Mouse (Mus musculus): ENCODE results near the gene Fhl3. TPM values are rescaled to one million over a fixed set of nuclear protein-coding genes. Genes with fewer than 3 reads are reported as not detected.
"Not testable (repeated sequence)": the region's sequence is repeated elsewhere in the genome, so short reads cannot be mapped to it uniquely, and the experiment has no call there.

Fhl3 gene
- total RNA-seq, 2 experiments from 2014 or later = 1.3 TPM

DNA sequence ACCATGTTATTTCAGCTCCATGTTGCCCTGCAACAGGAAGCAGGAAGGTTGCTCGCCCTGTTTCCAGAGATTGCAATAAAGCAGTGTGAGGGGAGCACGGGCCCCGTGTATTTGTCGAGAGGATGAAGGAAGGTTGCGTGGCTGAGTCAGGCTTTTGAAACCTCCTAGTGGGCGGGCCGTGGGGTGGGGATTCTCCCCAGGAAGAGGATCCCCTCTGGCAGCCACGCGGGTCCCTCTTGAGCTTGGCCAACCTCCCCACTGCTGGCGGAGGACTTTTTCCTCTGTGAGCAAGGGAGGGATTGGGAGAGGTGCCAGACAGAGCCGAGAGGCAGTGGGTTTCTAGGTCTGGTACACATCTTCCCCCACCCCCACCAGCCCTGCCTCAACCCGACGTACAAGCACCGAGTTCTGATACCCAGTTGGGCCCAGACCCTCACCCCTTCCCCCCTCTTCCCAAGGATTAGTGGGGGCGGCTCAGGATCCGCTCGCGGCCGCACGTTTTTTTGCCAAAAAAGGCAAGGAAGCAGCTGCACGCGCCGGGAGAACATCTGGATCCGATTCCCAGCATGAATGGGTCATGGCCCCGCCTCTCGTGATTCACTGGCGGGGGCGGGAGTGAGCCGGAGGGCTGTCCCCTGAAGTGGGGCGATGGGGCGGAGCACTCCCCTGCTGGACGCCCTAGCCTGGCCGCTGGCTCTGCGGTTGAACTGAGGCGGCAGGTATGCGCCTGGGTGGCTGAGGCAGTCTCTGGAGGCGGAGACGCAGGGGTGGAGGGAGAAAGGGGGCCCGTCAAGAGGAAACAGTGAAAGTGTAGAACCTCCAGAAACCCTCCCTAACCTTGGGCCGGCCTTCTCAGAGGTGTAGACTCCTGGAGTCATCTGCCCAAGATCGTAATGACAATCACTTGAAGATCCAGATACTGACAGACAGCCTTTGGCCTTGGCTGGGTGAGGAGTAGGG, 8.3 kb downstream of the Fhl3 start:
- DNase-seq (ENCODE audit: low spot score in 2 of 2) = peak; percentile 65 to 69

DNA sequence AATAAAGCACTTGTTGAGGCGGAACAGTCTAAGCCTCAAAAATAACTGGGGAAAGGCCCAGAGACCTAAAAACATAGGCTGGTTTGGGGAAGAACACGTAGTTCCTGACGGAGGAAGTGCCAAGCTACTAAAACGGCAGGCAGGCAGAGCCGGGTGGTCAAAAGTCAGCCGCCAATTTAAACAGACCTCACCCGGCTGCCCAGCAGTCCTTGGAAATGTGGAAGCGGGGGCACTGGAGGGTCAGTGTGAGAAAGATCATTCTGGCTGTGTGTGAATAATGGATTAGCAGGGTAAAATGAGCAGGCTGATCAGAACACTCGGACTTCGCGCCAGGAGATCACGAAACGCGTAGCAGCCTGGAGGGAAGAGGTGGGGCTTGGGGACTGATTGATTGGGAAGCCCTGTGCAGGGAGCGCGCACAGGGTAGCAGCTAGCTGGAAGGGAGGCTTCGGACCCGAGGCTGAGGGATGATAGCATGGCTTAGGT, 9.5 kb downstream of the Fhl3 start:
- no peak for DNase-seq (ENCODE audit: low spot score in 2 of 2)

DNA sequence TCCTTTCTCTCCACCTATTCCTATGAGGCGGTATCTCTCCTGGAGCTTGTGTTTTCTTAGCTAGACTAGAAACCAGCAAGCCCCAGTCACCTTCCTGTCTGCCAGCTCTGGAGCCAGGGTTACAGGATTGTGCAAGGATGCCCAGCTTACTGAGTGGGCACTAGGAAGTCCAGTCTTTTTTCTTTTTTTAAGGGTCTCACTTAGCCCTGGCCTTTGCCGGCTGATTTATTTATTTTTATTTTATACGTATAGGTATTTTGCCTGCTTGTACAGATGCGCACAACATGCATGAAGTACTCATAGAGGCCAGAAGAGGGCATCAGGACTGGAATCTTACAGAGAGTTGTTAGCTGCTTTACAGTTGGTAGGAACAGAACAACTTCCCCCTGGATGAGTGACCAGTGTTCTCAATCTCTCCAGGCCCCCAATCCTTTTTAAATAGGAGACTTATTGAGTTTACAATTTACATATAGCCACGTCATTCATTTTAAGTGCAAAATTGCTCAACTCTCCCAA, 10.3 kb downstream of the Fhl3 start:
- DNase-seq (ENCODE audit: low spot score in 2 of 2) = peak in 1 of 2 experiments; percentile 52

DNA sequence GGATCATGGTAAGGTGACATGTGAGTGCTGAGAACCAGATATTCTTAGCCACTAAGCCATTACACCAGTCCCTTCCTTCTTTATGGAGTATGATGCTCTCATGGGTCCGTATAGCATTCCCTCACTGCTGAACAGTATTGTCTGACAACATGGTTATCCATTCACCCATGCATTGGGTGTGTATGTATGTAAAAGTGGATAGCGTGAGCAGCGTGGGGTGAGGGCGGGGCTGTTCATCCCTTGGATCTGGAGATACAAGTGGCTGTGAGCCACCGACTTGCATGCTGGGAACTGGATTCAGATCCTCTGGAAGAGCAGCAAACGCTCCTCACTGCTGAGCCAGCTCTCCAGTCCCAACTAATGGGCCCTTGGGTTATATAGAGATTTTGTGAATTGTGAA, 12.1 kb downstream of the Fhl3 start:
- DNase-seq (ENCODE audit: low spot score in 2 of 2) = no peak

DNA sequence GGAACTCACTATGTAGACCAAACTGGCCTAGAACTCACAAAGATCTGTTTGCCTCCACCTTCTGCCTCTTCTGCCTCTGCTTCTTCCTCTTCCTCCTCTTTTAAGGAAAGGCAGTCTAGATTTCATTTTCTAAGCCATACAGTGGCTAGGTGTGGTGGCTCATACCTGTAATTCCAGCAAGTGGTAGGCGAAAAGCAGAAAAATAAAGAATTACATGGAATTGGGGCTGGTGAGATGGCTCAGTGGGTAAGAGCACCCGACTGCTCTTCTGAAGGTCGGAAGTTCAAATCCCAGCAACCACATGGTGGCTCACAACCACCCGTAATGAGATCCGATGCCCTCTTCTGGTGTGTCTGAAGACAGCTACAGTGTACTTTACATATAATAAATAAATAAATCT, 13.3 kb downstream of the Fhl3 start:
- not testable (repeated sequence) for DNase-seq (ENCODE audit: low spot score in 2 of 2)

DNA sequence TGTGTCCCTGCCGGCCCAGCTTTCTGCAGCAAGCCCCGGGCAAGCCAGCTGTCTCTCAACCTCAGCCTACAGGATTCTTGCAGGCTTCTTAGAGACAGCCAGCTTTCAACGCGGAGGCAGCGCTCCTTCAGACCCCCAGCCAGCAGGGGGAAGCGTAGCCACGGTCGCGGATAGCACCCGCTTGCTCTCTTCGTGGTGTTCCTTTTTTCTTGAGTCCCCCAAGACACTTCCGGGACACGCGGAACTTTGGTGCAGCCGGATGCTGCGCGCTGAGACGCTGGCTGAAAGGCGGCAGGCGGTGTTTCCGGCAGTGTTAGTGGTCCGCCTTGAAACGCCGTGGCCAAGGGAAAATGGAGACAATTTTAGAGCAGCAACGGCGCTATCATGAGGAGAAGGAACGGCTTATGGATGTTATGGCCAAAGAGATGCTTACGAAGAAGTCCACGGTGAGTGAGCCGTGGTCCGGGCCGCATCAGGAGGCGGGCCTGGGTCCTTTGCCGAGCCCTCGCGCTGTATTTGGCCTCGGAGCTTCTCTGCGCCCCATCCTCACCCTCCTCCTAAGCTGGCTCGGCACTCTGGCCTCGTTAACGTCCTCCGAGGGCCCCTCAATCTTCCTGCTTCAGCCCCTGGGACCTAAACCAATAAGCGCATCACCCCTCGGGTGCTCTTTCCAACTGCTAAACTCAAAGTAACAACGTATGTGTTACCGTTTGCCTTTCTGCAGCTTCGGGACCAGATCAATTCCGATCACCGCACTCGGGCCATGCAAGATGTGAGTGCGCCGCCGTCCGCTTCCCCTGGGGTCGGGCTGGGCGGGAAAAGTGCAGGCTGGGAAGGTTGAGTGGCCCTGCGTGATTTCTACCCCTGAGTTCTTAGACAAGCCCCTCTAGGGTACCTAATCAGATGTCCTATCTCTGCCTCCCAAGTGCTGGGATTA, 14.3 kb downstream of the Fhl3 start, which contains the start of gene Sf3a3:
TSS of gene Sf3a3 (plus strand) at position 232 of the 937 bp plus-strand sequence.
- DNase-seq (ENCODE audit: low spot score in 2 of 2) = peak; percentile 94 to 95

DNA sequence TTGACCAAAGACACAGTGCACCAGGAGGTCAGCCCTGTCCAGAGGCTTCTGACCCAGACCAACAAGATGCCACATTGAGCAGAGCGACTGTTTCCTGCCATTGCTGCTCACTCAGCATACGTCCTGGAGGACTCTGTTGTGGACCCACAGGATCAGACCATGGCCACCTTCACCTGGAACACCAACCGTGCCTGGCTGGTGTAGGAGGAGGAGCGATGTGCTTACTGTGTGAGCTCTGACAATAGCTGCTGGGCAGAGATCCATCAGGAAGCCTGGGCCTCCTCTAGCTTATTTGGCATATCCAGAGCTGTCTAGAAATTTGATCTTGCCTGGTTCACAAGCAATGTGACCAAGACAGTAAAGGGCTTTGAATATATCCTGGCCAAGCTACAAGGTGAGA, 18.6 kb downstream of the Fhl3 start:
- DNase-seq (ENCODE audit: low spot score in 2 of 2) = no peak

DNA sequence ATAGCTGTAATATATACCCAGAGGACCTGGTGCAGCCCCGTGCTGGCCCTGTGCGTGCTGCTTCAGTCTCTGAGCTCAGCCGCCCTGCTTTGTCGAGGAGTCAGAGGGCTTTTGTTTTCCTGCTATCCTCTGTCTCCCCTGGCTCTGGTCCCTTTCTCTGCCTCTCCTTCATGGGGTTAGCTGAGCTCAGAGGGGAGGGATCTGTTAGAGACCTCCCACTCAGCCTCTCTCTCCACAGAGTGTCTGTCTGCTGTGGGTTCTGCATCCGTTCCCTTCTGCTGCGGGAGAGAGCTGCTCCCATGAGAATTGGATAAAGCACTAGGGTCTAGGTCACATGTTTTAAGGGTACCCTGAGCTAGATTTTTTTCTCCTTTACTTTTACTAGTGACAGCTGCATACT, 25.6 kb downstream of the Fhl3 start:
- no peak for DNase-seq (ENCODE audit: low spot score in 2 of 2)

DNA sequence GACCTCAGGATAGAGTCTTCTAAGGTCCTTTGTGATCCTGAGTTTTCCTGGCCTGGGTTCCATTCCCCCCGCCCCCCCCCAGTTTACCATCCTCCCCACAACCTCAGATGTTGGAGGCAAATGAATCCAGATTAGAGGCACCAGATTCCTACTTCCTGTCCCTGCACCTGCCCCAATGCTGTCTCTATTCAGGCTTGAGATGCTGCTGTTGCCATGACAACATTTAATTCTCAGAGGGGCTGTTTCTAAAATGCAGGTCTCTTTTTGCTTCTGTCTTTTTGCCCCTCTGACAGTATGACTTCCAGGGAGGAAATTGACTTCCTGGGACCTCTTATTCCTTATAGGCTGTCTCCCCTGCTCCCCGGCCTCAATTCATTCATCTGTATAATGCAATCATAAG, 36.5 kb downstream of the Fhl3 start:
- DNase-seq (ENCODE audit: low spot score in 2 of 2) = no peak

DNA sequence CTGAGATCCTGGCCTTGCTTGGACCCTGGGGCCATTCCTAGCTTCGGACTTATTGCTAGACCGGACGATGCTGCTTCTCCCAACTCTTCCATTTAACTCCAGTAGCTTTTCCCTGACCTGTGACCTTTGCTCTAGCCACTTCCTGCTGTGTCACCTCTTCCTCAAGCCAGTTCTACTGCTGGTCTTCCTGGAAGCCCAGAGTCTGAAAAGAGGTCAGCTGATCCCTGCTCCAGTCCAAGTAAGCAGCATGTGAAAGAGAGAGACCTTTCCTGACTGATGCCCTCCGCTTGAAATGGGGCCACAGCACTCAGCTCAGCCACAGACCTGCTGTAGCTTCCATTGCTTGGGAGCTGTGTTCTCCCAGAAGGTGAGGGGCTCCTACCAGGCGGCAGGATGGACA, 37.0 kb downstream of the Fhl3 start:
- DNase-seq (ENCODE audit: low spot score in 2 of 2) = no peak

DNA sequence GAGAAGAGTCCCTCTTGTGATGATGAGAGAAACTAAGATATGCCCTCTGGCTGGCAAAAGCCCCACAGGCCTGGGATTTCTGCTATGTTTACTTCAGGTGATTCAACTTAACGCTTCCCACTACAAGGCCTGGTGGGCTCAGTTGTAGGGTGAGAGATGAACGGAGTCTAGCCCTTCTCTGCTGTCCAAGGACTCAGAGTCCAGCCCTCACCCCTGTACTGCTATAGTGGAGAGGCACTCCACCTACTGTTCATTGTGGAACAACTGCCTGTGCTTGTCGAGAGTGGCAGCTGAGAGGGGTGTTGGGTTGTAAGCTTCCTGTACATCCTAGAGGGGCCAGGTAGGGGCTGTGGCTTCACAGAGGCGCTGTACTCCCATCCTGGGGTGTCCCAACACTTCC, 37.5 kb downstream of the Fhl3 start:
- no peak for DNase-seq (ENCODE audit: low spot score in 2 of 2)

DNA sequence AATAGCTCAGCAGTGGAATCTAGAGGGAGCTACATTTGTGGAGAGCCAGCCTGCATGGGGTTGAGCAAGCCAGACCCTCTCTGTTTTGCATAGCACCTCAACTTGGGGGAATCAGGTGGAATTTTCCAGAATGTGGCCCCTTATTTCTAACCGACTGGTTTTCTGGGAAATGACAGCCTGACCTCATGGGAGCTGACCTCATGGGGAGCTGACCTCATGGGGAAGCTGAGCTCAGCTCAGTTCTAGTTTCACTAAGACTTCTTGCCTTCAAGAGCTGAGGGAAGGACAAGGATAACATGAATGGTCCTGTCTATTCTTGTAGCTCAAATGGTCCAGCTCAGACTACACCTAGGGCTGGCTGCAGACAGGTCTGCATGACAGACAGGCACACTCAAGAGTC, 38.3 kb downstream of the Fhl3 start:
- DNase-seq (ENCODE audit: low spot score in 2 of 2) = no peak

DNA sequence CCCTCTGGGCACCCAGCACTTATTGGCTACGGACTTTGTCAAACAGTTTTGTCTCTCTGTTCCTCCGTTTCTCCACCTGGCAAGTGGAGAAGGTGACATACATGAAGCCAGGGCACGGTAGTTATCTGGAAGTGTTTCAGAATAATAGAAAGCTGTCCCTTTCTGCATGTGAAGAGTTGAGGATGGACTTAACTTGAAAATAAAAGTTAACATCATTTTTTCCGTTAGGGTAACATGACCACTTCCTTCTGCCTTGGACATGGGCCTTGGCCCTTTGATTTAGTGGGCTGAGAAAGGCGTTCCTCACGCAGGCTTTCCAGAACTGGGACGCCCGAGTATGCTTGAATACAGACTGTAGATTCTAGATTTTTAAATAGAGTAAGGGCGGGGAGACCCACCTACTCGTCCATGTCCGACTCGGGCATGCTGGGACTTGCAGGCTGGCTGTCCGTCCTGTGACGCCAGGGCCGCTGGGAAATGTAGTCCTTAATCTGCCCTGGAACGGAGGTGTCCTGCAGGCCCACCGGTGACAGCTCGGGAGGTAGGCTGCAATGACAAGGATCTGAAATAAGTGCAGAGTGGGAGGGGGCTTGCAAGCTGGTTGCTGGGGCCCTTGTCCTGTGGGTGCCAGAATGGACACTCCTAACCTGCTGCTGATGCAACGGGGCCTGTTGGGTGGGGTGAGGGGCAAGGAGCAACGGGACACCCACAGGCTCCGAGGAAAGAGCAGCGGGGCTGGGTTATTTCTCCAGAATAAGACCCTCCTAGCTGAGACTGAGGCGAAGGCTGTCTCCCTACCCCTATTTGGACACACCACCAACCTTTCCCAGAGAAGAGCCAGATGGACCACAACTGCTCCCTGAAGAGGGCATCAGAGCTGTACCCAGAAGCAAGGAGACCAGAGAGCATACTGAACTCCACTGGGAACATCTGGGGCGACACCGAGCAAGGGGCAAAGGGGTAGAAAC, 41.2 kb downstream of the Fhl3 start, which contains the start of gene Inpp5b:
TSS of gene Inpp5b (plus strand) at position 475 of the 968 bp plus-strand sequence.
- DNase-seq (ENCODE audit: low spot score in 2 of 2) = peak; percentile 81 to 90

DNA sequence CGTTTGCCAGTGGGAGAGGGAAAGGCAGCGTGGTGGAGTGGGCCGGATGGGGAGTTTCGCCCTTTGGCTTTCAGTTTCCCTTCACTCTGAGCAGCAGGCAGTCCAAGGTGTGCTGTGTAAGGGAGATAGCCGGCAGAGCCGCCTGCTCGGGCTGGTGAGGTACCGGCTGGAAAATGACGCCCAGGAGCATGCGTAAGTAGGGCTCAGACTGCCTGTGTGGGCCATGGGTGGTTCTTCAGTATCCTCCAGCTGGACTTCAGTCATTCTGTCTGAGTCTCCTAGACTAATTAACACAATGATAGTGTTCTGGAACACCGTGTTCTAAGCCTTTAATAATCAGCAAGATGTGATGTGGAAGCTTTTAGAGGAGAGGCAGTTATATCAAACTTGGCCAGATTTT, 42.3 kb downstream of the Fhl3 start:
- DNase-seq (ENCODE audit: low spot score in 2 of 2) = peak in 1 of 2 experiments; percentile 23

DNA sequence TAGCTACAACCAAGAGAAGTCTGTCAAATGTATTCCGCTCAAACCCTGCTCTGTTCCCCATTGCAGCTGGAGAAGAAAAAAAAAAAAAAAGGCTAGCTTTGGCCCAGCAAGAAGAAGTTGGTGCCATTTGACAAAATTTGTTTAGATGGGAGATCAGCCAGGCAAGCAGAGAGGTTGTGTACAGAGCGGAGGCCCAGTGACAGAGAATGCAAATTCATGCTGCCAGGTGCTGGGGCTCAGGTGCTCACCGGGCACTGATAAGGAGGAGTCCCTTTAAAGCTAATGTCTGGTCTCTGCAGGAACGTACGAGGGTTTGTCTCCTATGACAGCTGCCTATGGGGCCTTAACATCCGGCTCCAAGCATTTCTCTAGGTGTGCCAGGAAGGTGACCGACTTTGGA, 46.1 kb downstream of the Fhl3 start:
- no peak for DNase-seq (ENCODE audit: low spot score in 2 of 2)

DNA sequence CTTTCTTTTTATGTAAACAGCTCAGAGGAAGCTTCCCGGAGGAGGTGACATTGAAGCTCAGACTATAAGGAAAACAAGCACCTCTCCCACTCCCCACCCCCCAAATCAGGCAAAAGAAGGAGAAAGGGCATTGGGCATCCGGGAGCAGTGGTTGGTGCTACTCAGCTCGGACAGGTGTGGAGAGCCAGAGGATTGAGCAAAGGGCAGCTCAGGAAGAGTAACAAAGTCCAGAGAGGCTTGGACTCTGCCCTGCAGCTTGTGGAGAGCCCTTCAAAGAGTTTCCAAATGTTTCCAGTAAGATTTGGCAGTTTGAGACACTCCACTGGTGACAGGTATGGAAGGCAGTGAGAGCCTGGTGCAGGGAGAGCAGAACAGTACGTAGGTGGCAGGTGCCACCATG, 47.4 kb downstream of the Fhl3 start:
- DNase-seq (ENCODE audit: low spot score in 2 of 2) = no peak

DNA sequence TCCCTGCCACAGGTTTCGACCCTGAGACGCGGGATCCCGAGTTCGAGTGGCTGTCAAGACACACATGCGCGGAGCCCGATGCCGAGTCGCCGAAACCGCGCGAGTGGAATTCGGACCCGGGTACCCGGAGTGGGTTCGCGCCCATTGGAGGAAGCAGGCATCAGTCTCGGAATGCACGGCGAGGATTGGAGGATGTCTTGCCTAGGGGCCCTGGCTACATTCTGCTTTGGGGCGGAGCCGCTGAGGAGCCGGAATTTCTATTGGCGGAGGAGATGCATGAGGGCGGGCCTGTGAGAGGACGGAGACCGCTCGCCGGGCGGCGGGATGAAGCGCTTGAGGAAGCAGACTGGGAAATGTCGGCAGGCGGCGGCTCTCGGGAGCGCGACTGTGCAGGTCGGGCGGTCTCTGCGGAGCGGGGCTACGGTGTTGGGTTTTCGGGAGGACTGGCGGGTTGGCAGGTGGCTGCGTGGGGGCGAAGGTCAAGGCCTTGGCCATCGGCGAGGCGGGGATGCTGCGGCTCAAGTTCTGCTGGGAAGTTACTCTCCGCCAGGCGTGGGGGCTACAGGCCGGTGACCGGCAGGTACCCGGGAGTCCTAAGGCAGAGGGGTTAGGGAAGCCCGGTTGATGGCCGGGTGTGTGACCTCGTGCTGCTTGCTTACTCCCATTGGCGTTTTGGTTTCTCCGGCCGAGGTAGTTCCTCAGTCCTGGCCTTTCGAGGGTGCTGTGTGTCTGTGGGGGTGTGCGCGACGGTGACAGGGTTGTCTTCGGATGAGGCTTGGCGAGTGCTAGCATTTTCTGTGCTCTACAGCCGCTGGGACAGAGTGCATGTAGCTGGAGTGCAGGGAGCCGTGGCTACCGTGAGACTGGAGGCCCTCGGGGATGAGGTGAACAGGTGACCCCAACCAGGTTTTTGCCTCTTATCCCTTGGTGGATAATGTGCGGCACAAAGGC, 51.1 kb downstream of the Fhl3 start:
- peak; percentile 98 to 99 for DNase-seq (ENCODE audit: low spot score in 2 of 2)

DNA sequence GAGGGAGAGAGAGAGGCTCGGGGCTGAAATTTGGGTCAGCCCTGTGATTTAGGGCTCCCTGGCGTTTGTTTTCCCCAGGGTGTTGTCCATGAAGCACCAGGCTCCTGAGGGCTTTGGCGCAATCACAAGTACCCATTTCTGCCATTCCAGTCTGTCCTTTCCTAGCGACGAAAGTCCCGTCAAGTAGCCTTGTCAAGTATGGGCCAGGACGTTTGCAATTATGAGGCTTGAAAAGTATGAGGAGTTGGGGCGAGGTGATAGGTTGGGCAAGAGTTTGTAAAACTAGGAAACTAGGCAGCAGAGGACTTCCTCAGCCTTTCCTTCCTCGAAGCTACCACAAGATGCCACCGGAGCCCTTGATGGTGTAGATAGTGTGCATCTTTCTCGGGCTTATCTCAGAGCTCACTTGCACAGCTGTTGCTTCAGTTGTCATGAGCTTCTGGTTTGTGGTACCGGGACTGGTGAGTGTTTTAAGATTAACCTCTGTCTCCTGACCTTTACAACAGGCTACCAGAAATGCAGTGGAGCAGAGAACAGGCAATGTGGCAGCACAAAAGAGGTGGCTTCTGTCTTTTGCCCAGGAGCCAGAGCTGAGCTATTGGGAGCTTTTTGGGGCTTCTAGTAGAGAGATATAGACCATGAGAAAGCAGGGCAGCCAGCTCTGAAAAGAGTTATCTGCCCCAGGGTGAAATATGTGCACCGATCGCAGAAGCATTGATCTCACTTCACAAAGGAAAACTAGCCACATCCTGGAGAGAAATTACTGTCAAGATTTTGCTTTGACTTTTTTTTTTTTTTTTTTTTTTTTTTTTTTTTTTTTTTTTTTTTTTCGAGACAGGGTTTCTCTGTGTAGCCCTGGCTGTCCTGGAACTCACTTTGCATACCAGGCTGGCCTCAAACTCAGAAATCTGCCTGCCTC, 52.0 kb downstream of the Fhl3 start:
- DNase-seq (ENCODE audit: low spot score in 2 of 2) = no peak

Measured in left cerebral cortex, adult 18-20 months (tissue).